Mouse (Mus musculus): ENCODE results near the gene Gal3st2b.
"Not testable (repeated sequence)": the region's sequence is repeated elsewhere in the genome, so short reads cannot be mapped to it uniquely, and the experiment has no call there.

Gal3st2b gene

DNA sequence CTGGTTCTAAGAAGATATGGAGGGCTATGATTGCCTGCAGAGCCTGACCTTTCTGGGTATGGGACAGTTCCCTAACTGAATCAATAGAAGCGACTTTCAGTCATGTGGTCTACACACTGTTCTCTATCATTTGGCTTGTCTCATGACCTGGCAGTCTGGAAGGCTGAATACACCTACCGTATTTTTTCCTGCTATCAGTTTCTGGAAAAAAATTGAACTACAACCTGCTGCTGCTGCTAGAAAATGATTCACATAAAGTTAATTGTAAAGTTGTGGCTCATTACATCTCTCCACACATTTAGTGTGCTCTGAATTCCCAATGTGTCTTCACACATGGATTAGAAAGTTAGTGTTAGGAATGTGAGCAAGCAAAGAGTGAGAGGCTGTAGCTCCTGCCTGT, at the start of gene Gal3st2b:
TSS of gene Gal3st2b (plus strand) at position 301 of the 400 bp plus-strand sequence.
- DNase-seq (ENCODE audit: low spot score) = not testable (repeated sequence)

DNA sequence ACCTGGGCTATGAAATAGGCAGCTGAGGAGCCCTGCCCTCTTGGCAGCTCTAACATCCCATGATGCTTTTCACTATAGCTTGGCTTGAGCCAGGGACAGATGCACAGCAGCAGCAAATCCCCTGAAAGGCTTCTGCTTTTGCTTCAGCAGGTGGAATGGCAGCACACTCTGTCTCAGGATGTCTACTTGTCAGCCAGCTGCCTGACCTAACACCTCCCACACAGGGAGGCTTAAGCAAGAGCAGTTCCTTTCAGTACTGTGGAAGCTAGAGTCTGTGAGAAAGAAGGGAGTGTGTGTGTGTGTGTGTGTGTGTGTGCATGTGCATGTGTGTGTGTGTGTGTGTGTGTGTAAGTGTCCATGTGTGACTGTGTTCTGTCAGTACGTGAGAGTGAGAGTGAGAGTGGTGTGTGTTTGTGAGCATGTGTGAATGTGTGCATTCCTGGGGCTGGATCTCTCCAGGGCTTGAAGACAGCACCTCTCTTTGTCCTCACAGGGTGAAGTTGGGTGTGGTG, 46.5 kb upstream of the Gal3st2b start:
- DNase-seq (ENCODE audit: low spot score) = not testable (repeated sequence)

DNA sequence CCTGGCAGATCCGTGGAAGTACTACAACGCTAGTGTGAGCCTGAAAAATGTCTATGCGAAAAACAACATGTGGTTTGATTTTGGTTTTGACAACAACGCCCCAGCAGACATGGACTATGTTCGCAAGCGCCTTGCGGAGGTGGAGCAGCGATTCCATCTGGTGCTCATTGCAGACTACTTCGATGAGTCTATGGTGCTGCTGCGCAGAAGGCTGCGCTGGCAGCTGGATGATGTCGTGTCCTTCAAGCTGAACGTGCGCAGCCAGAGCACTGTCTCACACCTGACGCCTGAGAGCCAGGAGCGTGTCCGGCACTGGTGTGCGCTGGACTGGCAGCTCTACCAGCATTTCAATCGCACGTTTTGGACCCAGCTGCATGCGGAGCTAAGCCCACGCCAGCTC, 43.7 kb upstream of the Gal3st2b start:
- DNase-seq (ENCODE audit: low spot score) = not testable (repeated sequence)

DNA sequence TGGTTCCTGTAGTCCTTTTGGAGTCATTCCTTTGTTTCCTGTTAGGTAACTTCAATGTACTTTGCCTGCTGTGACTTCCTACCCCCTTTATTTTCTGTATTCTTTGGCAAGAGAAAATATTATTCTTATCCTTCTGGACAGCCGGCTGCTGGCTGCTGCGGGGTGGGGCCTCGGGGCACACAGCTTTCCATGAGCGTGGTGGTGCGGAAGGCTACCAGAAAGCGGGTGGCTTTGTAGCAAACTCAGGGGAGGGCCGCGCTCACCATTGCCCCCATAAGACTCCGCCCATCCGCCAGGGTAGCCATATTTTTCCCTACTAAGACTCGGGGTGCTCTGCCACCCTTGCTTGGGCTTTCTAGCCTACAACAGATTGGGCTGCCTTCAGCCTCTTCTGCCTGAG, 36.3 kb upstream of the Gal3st2b start:
- not testable (repeated sequence) for DNase-seq (ENCODE audit: low spot score)

DNA sequence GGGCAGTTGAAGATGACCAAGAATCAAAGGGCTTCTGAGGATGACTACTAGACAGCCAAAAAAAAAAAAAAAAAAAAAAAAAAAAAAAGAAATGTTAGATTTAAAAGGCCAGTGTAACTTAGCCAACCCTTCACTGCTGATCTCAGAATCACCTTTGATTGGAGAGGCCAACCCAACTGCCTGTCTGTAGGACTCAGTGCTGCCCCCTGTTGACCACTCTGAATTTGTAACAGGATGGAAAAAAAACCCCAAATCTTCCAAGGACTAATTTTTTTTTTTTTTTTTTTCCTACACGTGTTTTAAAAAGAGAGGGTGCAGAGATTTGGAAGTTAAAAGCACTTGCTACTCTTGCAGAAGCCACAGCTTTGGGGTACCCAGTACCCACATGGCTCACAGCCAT, 27.2 kb upstream of the Gal3st2b start:
- DNase-seq (ENCODE audit: low spot score) = not testable (repeated sequence)

DNA sequence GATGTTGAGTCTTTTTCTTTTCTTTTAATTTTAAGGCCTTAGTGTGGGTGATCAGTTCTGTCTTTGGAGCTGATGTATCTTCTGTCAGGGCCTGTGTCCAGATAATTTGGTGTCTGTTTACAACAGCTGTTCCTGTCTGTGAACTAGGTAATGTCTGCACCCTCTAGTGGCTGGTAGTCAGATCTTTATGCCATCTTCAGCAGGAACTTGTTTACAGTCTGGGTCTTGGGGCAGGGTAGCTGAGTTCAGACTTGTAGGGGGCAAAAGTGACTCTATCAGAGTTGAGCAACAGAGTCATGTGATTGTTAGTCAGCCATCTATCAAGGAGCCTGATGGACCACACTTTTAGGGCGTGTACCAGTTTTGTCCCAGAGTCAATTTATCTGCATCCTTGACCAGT, 20.7 kb upstream of the Gal3st2b start:
- DNase-seq (ENCODE audit: low spot score) = not testable (repeated sequence)

DNA sequence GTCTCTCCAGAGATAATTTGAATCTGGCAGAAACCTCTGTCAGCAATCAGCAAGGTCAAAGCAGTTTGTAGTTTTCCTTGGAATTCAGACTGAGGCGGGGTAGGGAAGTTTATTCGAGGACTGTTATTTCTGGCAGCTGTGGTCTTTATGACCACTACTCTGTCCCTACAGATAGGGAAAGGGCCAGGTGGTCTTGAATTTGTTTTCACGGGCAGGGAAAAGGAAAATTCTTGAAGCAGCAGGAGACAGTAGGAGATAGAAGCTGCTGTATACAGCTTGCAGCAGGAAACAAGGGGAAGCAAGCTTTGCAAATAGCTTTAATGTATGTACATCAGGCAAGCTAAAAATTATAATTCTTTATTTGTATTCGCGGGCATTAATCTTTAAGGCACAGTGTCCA, 16.8 kb upstream of the Gal3st2b start:
- not testable (repeated sequence) for DNase-seq (ENCODE audit: low spot score)

DNA sequence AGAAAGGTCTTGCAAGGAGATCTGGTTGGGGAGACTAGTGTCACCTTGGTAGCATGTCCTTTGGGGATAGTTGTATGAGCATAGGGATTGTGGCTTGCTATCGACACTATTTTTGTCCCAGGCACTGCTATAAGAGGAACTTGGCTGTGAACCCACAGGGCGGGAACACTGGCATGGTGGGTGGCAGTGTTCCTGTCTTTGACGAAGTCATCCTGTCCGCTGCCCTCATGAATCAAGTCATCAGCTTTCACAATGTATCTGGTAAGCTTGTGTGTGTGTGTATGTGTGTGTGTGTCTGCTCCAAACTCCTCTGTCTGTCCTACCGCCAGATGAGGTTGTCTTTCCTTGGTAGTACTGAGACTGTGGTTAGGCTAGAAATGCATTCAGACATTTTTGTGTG, 11.4 kb upstream of the Gal3st2b start:
- DNase-seq (ENCODE audit: low spot score) = not testable (repeated sequence)

DNA sequence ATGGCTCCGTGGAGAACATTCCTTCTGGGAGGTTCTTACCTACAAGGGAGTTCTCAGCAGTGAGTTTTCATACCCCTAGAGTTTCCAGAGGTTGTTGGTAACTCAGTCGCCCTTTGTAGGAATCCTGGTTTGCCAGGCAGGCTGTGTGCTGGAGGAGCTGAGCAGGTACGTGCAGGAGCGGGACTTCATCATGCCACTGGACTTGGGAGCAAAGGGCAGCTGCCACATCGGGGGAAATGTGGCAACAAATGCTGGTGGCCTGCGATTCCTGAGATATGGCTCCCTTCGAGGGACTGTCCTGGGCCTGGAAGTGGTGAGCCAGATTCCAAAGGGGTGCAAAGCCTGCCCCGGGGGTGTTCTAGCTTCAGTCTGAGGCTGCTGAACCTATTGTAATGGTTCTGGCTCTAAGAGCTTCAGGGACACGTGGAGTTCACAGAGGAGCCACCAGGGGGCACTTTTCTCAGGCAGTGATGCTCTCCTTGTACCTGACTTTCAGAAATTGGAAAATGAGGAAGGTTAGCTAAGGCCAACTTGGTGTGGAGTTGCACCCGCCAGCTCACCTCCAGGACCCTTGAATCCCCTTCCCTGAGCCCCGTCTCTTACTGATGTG, 9.0 kb upstream of the Gal3st2b start:
- not testable (repeated sequence) for DNase-seq (ENCODE audit: low spot score)

DNA sequence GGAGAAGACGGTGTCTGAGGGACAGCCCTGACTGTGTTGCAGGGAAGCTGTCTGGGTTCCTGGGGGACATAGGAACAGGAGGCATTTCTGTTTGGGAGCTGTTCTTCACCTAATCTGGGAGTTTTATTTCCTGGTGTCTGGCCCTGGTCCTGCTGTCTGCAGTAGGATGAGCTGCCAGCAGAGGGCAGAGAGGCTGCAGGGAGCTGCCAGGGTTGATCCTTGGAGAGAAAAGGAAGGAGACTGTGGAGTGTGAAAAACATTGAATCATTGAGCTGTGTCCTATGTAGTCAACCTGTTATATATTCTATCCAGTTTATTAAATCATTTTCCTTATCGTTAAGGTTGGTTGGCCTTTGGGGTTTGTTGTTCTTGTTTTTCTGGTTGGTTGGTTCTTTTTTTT, 6.2 kb upstream of the Gal3st2b start:
- not testable (repeated sequence) for DNase-seq (ENCODE audit: low spot score)

DNA sequence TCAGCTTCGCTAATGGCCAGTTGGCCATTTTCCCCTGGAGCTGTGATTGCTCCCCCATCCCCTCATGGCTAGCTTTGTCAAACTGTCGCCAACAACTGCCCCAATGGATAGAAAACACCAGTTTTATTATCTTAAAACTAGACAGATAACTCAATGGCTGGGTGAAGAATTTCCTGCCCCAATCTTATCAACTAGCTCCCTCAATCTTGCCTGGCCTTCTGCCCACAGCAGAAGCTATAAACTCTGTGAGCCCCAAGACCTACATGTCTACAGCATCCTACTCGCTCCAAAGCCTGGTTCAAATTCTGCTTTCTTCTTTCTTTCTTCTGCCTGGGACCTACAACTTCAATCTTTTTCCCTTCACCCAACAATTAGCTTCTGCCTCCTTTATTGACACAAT, 951 bp upstream of the Gal3st2b start:
- DNase-seq (ENCODE audit: low spot score) = not testable (repeated sequence)

DNA sequence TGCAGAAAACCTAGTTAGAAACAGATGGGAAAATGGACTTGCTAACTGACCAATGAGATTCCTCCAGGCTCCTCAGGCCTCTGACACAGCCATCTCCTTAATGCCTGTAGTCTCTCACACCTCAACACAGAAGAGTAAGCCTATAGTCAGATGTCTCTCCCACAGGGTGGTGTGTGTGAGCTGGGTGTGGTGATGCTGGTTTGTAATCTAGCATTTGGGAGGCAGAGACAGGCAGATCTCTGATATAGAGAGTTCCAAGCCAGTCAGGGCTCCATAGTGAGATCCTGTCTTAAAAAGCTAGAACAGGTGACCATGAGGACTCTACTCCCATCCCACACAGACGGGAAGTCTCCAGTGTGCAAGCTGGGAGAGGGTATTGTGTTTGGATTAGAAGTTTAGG, 664 bp downstream of the Gal3st2b start:
- not testable (repeated sequence) for DNase-seq (ENCODE audit: low spot score)

DNA sequence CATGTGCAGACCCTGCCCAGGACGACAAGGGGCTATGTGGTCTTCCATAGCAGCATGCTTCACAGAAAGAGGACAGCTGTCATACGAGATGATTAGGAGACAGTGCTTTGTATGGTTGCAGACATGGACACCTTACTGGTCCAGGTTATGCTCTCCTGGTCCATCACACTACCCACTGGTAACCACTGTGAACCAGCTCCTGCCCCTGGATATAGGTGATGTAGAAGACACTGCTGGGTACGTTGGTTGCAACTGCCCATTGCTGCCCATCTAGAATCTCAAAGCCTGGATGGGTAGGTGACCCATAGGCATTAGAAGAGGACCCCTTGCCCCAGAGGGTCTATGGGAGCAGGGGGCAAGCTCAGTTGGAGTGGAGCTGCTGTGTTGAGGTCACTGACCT, 1.2 kb downstream of the Gal3st2b start:
- DNase-seq (ENCODE audit: low spot score) = not testable (repeated sequence)

DNA sequence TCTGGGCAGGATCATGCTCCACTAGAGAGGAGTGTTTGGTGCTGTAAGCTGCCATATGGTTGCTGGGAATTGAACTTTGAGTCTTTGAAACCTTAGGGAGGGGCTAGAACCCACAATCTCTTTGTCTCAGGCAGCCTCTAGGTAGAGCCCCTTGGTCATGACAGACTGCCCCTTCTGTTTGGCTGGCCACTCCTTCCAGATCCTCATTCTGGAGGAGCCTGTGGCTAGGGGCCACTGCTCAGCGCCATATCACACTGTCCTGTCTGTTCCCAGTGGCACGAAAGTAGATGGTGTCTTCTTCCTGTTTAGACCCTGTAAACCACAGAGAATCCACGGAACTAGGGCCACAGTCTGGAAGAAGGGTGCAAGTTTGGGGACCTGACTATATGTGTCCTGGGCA, 4.5 kb downstream of the Gal3st2b start:
- not testable (repeated sequence) for DNase-seq (ENCODE audit: low spot score)

DNA sequence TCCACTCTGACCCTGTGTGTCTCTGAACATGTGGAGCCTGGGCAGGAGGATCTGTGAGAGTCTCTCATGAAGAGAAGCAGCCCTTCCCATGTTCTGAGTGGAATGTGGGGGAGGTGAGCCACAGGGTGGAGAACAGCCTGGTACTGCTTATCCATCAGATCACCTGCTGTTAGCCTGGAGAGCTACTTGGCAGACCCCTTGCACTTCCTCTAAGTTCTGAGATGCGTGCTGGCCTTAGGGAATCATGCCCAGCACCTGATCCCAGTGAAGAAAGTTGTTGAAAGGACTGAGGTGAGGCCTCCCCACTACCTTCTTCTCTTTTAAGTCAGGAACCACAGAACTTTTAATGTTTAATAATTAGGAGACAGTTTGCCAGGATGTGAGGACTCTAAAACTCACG, 5.0 kb downstream of the Gal3st2b start:
- not testable (repeated sequence) for DNase-seq (ENCODE audit: low spot score)

DNA sequence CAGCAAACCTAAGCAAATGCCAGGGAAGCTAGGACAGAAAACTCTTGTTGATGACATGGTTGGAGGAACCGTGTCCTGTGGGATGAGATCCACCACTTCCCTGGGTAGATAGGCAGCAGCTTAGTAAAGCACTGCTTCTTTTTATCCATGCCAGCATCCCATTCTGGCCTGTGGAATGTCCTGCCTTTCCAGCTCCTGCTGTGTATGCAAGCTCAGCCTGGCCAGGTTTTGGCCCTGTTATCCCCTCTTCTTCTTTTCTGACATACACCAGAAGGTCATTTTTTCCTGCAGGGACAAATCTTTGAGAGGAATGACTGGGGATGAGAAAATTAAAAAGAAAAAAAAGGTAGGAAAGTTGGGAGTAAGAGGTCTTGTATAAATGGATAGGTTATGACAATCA, 17.3 kb downstream of the Gal3st2b start:
- DNase-seq (ENCODE audit: low spot score) = not testable (repeated sequence)

DNA sequence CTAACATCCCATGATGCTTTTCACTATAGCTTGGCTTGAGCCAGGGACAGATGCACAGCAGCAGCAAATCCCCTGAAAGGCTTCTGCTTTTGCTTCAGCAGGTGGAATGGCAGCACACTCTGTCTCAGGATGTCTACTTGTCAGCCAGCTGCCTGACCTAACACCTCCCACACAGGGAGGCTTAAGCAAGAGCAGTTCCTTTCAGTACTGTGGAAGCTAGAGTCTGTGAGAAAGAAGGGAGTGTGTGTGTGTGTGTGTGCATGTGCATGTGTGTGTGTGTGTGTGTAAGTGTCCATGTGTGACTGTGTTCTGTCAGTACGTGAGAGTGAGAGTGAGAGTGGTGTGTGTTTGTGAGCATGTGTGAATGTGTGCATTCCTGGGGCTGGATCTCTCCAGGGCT, 19.7 kb downstream of the Gal3st2b start:
- DNase-seq (ENCODE audit: low spot score) = not testable (repeated sequence)

DNA sequence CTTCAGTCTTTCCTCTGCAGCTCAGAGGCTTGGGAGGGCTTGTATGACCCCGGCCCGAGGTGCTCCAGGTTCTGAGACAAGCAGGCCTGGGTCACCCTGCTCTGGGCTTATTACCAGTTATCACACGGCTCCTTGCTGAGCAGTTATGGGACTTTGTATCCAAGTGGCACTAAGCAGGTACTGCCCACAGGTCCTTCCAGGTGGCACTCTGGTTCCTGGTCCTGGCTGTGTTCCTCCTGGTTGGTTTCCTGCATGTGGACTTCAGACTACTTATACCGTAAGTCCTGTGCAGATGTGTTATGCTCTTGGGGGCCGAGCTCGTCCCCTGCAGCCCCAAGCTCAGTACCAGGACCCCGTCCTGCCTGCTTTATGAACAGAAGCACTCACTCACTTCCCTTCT, 20.3 kb downstream of the Gal3st2b start:
- DNase-seq (ENCODE audit: low spot score) = not testable (repeated sequence)

DNA sequence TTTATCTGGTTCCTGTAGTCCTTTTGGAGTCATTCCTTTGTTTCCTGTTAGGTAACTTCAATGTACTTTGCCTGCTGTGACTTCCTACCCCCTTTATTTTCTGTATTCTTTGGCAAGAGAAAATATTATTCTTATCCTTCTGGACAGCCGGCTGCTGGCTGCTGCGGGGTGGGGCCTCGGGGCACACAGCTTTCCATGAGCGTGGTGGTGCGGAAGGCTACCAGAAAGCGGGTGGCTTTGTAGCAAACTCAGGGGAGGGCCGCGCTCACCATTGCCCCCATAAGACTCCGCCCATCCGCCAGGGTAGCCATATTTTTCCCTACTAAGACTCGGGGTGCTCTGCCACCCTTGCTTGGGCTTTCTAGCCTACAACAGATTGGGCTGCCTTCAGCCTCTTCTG, 31.0 kb downstream of the Gal3st2b start:
- DNase-seq (ENCODE audit: low spot score) = not testable (repeated sequence)

DNA sequence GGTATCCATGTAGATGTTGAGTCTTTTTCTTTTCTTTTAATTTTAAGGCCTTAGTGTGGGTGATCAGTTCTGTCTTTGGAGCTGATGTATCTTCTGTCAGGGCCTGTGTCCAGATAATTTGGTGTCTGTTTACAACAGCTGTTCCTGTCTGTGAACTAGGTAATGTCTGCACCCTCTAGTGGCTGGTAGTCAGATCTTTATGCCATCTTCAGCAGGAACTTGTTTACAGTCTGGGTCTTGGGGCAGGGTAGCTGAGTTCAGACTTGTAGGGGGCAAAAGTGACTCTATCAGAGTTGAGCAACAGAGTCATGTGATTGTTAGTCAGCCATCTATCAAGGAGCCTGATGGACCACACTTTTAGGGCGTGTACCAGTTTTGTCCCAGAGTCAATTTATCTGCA, 48.4 kb downstream of the Gal3st2b start:
- DNase-seq (ENCODE audit: low spot score) = not testable (repeated sequence)

DNA sequence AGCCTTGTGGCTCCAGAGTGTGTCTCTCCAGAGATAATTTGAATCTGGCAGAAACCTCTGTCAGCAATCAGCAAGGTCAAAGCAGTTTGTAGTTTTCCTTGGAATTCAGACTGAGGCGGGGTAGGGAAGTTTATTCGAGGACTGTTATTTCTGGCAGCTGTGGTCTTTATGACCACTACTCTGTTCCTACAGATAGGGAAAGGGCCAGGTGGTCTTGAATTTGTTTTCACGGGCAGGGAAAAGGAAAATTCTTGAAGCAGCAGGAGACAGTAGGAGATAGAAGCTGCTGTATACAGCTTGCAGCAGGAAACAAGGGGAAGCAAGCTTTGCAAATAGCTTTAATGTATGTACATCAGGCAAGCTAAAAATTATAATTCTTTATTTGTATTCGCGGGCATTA, 52.3 kb downstream of the Gal3st2b start:
- not testable (repeated sequence) for DNase-seq (ENCODE audit: low spot score)

DNA sequence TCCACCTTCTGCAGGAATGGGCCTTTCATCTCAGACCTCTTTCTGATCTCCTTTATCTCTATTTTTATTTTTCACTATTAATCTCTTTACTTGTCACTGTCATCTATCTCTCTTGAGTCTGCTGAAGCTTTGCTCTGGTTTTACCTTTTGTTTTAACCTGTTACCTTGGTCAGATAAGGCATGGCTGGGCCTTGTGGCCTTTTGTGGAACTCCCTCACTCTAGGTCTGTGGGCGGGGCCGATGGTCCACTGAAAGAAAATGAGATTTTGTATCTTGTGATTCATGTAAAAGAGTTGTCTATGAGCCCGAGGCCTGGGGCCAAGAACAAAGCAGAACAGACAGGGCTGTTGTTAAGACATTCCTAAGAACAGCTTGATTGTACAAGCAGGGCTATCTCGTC, 52.7 kb downstream of the Gal3st2b start:
- DNase-seq (ENCODE audit: low spot score) = not testable (repeated sequence)

DNA sequence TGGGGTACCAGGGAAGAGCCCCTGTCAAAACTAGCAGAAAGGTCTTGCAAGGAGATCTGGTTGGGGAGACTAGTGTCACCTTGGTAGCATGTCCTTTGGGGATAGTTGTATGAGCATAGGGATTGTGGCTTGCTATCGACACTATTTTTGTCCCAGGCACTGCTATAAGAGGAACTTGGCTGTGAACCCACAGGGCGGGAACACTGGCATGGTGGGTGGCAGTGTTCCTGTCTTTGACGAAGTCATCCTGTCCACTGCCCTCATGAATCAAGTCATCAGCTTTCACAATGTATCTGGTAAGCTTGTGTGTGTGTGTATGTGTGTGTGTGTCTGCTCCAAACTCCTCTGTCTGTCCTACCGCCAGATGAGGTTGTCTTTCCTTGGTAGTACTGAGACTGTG, 57.7 kb downstream of the Gal3st2b start:
- DNase-seq (ENCODE audit: low spot score) = not testable (repeated sequence)

DNA sequence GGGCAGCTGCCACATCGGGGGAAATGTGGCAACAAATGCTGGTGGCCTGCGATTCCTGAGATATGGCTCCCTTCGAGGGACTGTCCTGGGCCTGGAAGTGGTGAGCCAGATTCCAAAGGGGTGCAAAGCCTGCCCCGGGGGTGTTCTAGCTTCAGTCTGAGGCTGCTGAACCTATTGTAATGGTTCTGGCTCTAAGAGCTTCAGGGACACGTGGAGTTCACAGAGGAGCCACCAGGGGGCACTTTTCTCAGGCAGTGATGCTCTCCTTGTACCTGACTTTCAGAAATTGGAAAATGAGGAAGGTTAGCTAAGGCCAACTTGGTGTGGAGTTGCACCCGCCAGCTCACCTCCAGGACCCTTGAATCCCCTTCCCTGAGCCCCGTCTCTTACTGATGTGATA, 60.2 kb downstream of the Gal3st2b start:
- not testable (repeated sequence) for DNase-seq (ENCODE audit: low spot score)
